Mouse (Mus musculus) liver, postnatal 0 days (tissue): Measurements from ENCODE around the gene Igfbp5.

Source experiments
- CTCF ChIP-seq: sonication (generic); IDR thresholded peaks from 2 replicates; pipeline ENCODE4 v1.5.1; 2016; ENCODE audit warnings: antibody characterized with exemption, low read depth
- EP300 ChIP-seq: IDR thresholded peaks from 2 replicates; pipeline ENCODE4 v1.6.1; 2016; ENCODE audit warnings: antibody characterized with exemption, low read depth, mild to moderate bottlenecking

DNA sequence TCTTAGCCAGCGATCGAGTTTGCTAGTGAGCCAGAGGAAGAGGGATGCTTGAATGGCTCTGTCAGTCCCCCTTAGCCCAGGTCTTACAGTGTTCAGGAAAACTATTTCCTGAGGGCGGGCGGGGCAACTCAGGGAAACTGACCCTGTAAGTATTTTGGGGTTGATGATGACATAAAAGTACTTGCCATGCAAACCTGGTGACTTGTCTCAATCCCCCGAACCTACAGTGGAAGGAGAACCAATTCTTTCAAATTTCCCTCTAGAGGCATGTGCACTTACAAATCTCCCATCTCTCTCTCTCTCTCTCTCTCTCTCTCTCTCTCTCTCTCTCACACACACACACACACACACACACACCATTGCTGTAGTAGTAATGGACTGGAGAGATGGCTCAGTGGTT is 45.8 kb downstream of the Igfbp5 start:
- TF ChIP-seq CTCF (no peak), EP300 (no peak)
